Mouse (Mus musculus): ENCODE data around the gene Rfx4. TPM values are rescaled to one million over a fixed set of nuclear protein-coding genes. Genes with fewer than 3 reads are reported as not detected.

Gene Rfx4
- polyA plus RNA-seq, 1 experiment: not detected

GRCm38 (mm10) chr10:84917731-84918095, 161.9 kb downstream of the Rfx4 start:
- H3K4me1 ChIP-seq (ENCODE audit: control insufficient read depth): peaks cover 36% of the 10 kb centered on the region
- TF ChIP-seq GATA1 (IDR thresholded peaks at IDR 0.05; ENCODE audit: low read length) (no peak), TAL1 (IDR thresholded peaks at IDR 0.05; ENCODE audit: low read length) (no peak)
- no peaks in the 10 kb centered on the region for H3K9me3 ChIP-seq (ENCODE audit: control insufficient read depth, low read length)
- no peaks in the 10 kb centered on the region for H3K27me3 ChIP-seq (ENCODE audit: control insufficient read depth)
- 0 out of 2 replicates have a peak, but pooled peaks cover 2% of the 10 kb centered on the region for H3K36me3 ChIP-seq (ENCODE audit: control insufficient read depth)
- peak overlapping the region; percentile 91 for H3K4me3 ChIP-seq (replicated peaks)

- Histone ChIP-seq H3K4me1 (ENCODE audit: control insufficient read depth) (no peaks in the 10 kb centered on the region), H3K4me3 (replicated peaks) (no peak overlapping the region), H3K27me3 (ENCODE audit: control insufficient read depth) (no peaks in the 10 kb centered on the region), H3K9me3 (ENCODE audit: control insufficient read depth, low read length) (no peaks in the 10 kb centered on the region), H3K36me3 (ENCODE audit: control insufficient read depth) (peaks cover 28% of the 10 kb centered on the region)
- TF ChIP-seq GATA1 (IDR thresholded peaks at IDR 0.05; ENCODE audit: low read length) (no peak), TAL1 (IDR thresholded peaks at IDR 0.05; ENCODE audit: low read length) (no peak)
These were observed 170.5 kb downstream of the Rfx4 start for GRCm38 (mm10) chr10:84926336-84926735.

- H3K4me3 ChIP-seq (replicated peaks): no peak overlapping the region
- no peaks in the 10 kb centered on the region for H3K4me1 ChIP-seq (ENCODE audit: control insufficient read depth)
- no peaks in the 10 kb centered on the region for H3K9me3 ChIP-seq (ENCODE audit: control insufficient read depth, low read length)
- H3K27me3 ChIP-seq (ENCODE audit: control insufficient read depth): no peaks in the 10 kb centered on the region
- H3K36me3 ChIP-seq (ENCODE audit: control insufficient read depth): peaks cover 28% of the 10 kb centered on the region
- no peak for TF ChIP-seq TAL1 (IDR thresholded peaks at IDR 0.05; ENCODE audit: low read length)
- TF ChIP-seq GATA1 (IDR thresholded peaks at IDR 0.05; ENCODE audit: low read length): no peak
These were observed 171.0 kb downstream of the Rfx4 start for GRCm38 (mm10) chr10:84926885-84927284.

GRCm38 (mm10) chr10:84928465-84928864, 172.6 kb downstream of the Rfx4 start:
- Histone ChIP-seq H3K36me3 (ENCODE audit: control insufficient read depth) (peaks cover 28% of the 10 kb centered on the region), H3K27me3 (ENCODE audit: control insufficient read depth) (no peaks in the 10 kb centered on the region), H3K4me3 (replicated peaks) (no peak overlapping the region), H3K4me1 (ENCODE audit: control insufficient read depth) (no peaks in the 10 kb centered on the region), H3K9me3 (ENCODE audit: control insufficient read depth, low read length) (no peaks in the 10 kb centered on the region)
- no peak for TF ChIP-seq TAL1 (IDR thresholded peaks at IDR 0.05; ENCODE audit: low read length)
- TF ChIP-seq GATA1 (IDR thresholded peaks at IDR 0.05; ENCODE audit: low read length): no peak

GRCm38 (mm10) chr10:84935553-84936209, 179.8 kb downstream of the Rfx4 start:
- H3K36me3 ChIP-seq (ENCODE audit: control insufficient read depth): peaks cover 8% of the 10 kb centered on the region
- H3K4me1 ChIP-seq (ENCODE audit: control insufficient read depth): no peaks in the 10 kb centered on the region; the same call in 1 of the 2 replicates
- no peaks in the 10 kb centered on the region for H3K27me3 ChIP-seq (ENCODE audit: control insufficient read depth)
- H3K4me3 ChIP-seq (replicated peaks): no peak overlapping the region
- H3K9me3 ChIP-seq (ENCODE audit: control insufficient read depth, low read length): no peaks in the 10 kb centered on the region
- no peak for TF ChIP-seq TAL1 (IDR thresholded peaks at IDR 0.05; ENCODE audit: low read length)
- no peak for TF ChIP-seq GATA1 (IDR thresholded peaks at IDR 0.05; ENCODE audit: low read length)

GRCm38 (mm10) chr10:84936832-84937515, 181.1 kb downstream of the Rfx4 start:
- Histone ChIP-seq H3K36me3 (ENCODE audit: control insufficient read depth) (peaks cover 8% of the 10 kb centered on the region), H3K4me1 (ENCODE audit: control insufficient read depth) (no peaks in the 10 kb centered on the region; the same call in 1 of the 2 replicates), H3K27me3 (ENCODE audit: control insufficient read depth) (no peaks in the 10 kb centered on the region), H3K4me3 (replicated peaks) (no peak overlapping the region), H3K9me3 (ENCODE audit: control insufficient read depth, low read length) (no peaks in the 10 kb centered on the region)
- TF ChIP-seq TAL1 (IDR thresholded peaks at IDR 0.05; ENCODE audit: low read length) (no peak), GATA1 (IDR thresholded peaks at IDR 0.05; ENCODE audit: low read length) (no peak)

- no peak for TF ChIP-seq TAL1 (IDR thresholded peaks at IDR 0.05; ENCODE audit: low read length)
- H3K9me3 ChIP-seq (ENCODE audit: control insufficient read depth, low read length): no peaks in the 10 kb centered on the region
- H3K4me1 ChIP-seq (ENCODE audit: control insufficient read depth): no peaks in the 10 kb centered on the region; the same call in 1 of the 2 replicates
- H3K4me3 ChIP-seq (replicated peaks): no peak overlapping the region
- peaks cover 8% of the 10 kb centered on the region for H3K36me3 ChIP-seq (ENCODE audit: control insufficient read depth)
- H3K27me3 ChIP-seq (ENCODE audit: control insufficient read depth): no peaks in the 10 kb centered on the region
These were observed 182.4 kb downstream of the Rfx4 start for GRCm38 (mm10) chr10:84938094-84938820.

GRCm38 (mm10) chr10:84938886-84939285, 183.0 kb downstream of the Rfx4 start:
- Histone ChIP-seq H3K36me3 (ENCODE audit: control insufficient read depth) (peaks cover 8% of the 10 kb centered on the region), H3K9me3 (ENCODE audit: control insufficient read depth, low read length) (no peaks in the 10 kb centered on the region), H3K27me3 (ENCODE audit: control insufficient read depth) (no peaks in the 10 kb centered on the region), H3K4me3 (replicated peaks) (no peak overlapping the region), H3K4me1 (ENCODE audit: control insufficient read depth) (no peaks in the 10 kb centered on the region; the same call in 1 of the 2 replicates)
- TF ChIP-seq TAL1 (IDR thresholded peaks at IDR 0.05; ENCODE audit: low read length): no peak
- no peak for TF ChIP-seq GATA1 (IDR thresholded peaks at IDR 0.05; ENCODE audit: low read length)

- TF ChIP-seq TAL1 (IDR thresholded peaks at IDR 0.05; ENCODE audit: low read length) (no peak), GATA1 (IDR thresholded peaks at IDR 0.05; ENCODE audit: low read length) (no peak)
- Histone ChIP-seq H3K4me3 (replicated peaks) (no peak overlapping the region), H3K9me3 (ENCODE audit: control insufficient read depth, low read length) (no peaks in the 10 kb centered on the region), H3K27me3 (ENCODE audit: control insufficient read depth) (no peaks in the 10 kb centered on the region), H3K36me3 (ENCODE audit: control insufficient read depth) (peaks cover 10% of the 10 kb centered on the region), H3K4me1 (ENCODE audit: control insufficient read depth) (no peaks in the 10 kb centered on the region; the same call in 1 of the 2 replicates)
These were observed 184.5 kb downstream of the Rfx4 start for GRCm38 (mm10) chr10:84940356-84940755.
